Mouse (Mus musculus) kidney, postnatal 4 days (tissue): Measurements from ENCODE around the gene Btnl6.
"Not testable (repeated sequence)": the region's sequence is repeated elsewhere in the genome, so short reads cannot be mapped to it uniquely, and the experiment has no call there.

Experiments used
- DNase-seq, 2 experiments: peaks; one replicate each; pipeline ENCODE4 v3.0.0; 2021; ENCODE audit warnings: mixed read lengths in 2 of 2

The Btnl6 gene

GRCm38 (mm10) chr17:34496539-34496938 lies 20.6 kb downstream of the Btnl6 start:
- DNase-seq, result no peak

DNA sequence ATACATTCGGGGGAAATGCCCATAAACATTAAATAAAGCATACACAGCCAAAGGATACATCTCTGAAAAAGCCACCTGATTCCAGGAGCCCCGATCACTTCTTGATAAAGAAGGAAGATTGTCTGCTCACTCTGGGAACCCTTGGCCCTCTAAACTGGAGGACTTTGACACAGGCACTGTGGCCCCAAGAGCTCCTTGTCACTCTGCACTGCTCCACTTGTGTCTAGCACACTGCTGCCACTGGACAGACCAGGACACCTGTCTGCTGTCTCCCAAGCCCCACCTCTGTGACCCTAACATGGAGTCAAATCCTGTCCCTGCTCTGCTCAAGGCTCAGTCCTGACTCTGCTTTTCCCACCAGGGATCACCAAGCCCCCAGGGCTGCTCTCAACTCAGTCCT lies 22.0 kb downstream of the Btnl6 start:
- DNase-seq, result not testable (repeated sequence)

GRCm38 (mm10) chr17:34492796-34493195 lies 24.4 kb downstream of the Btnl6 start:
- no peak for DNase-seq

DNA sequence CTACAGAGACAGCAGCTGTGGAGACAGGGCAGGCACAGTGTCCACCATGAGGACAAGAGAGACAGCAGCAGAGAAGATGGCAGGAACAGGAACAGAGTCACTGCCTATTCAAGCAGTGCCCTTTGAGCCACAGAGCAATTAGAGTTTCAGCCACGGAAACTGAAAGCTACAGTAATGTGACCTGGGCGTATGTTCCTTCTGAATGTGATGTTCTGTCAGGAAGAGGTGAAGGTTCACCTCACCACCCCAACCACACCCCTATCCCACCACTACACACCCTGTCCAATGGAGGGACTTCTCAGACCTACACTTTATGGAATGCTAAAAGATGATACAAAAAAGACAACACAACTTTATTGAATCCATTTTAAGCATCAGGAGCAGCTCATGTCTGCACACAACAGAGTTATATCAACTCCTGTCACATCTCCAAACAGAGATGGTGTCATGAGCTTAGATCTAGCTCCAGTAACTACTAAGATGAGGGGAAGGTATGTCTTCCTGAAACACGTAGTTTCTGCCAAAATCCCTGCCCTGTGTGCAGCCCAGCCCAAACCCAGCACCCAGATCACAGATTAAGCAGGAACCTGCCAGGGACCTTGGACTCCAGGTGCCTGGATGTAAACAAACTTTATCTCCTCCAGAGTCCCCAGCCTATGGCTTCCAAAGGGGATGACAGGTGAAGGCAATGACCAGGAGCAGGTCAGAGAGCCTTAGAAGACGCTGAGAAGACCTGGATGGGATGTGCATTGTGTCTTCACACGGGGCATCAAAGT lies 39.7 kb downstream of the Btnl6 start, which contains the start of gene Btnl4:
Gene Btnl4, minus strand, starts transcription at position 81 of the 776 bp plus-strand sequence.
- not testable (repeated sequence) for DNase-seq

DNA sequence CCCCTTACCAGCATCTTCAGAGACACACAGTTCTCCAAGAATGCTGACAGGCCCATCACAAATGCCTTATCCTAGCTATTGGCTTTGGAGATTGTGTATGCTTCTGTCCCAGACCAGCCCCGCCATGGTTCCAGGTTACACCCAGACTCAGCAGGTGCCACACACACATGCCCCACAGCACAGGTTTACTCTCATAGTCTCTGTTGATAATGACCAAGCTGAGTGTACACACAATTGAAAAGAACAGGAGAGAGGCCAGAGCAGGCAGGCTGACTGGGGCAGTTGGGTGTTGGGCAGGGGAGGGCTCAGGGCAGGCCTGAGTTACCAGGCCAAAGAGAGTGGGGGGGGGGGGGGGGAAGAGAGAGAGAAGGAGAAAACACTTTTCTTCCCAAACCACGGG lies 40.7 kb downstream of the Btnl6 start:
- DNase-seq, result no peak

- DNase-seq, result no peak
Observed at GRCm38 (mm10) chr17:34475060-34475459, 42.1 kb downstream of the Btnl6 start.

GRCm38 (mm10) chr17:34470491-34470890 lies 46.7 kb downstream of the Btnl6 start:
- no peak for DNase-seq

DNA sequence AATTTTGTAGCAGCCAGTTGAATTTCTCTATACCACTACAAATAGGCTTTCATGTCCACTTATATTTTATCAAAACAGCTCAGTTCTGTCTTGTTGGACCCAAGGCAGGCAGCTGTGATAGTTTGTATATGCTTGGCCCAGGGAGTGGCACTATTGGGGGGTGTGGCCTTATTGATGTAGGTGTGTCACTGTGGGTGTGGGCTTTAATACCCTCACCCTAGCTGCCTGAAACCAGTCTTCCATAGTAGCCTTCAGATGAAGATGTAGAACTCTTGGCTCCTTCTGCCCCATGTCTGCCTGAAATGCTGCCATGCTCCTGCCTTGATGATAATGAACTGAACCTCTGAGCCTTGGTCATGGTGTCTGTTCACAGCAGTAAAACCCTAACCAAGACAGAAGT lies 51.2 kb downstream of the Btnl6 start:
- not testable (repeated sequence) for DNase-seq

GRCm38 (mm10) chr17:34459255-34459654 lies 57.9 kb downstream of the Btnl6 start:
- DNase-seq, result no peak
